Mouse (Mus musculus): ENCODE results near the gene Isg20l2. TPM values are rescaled to one million over a fixed set of nuclear protein-coding genes. Genes with fewer than 3 reads are reported as not detected.
A peak's percentile ranks its signal among the peaks of the same experiment; 100 is the strongest.

Gene Isg20l2
- polyA plus RNA-seq, 1 experiment from 2014 or later, result 22.5 TPM

GRCm38 (mm10) chr3:87909874-87910273, 20.2 kb upstream of the Isg20l2 start:
- Histone ChIP-seq H3K27me3 (replicated peaks; ENCODE audit: insufficient read depth, low read length) (no peaks in the 10 kb centered on the region), H3K4me1 (ENCODE audit: insufficient read depth, low read depth, low read length) (peaks cover 28% of the 10 kb centered on the region), H3K4me2 (replicated peaks; ENCODE audit: low read depth, low read length) (peak overlapping the region; percentile 53), H3K9me3 (ENCODE audit: low read length) (no peaks in the 10 kb centered on the region), H3K4me3 (ENCODE audit: low read depth, low read length) (peak overlapping the region; percentile 33; the same call in 1 of the 2 replicates), H3K9ac (replicated peaks; ENCODE audit: low read depth) (peak overlapping the region; percentile 23; the same call in 1 of the 2 replicates), H3K27ac (ENCODE audit: low read length) (peak overlapping the region; percentile 97), H3K36me3 (ENCODE audit: insufficient read depth, low read length) (peaks cover 5% of the 10 kb centered on the region; the same call in 1 of the 2 replicates)
- ATAC-seq, result no peak
- TF ChIP-seq CTCF (IDR thresholded peaks at IDR 0.05), result no peak
- TF ChIP-seq EP300 (IDR thresholded peaks at IDR 0.05), result no peak
- 10% methylated on average over 4 of the region's 4 CpGs for WGBS
- peak; percentile 73 for DNase-seq (ENCODE audit: low spot score)

GRCm38 (mm10) chr3:87910573-87911141, 19.5 kb upstream of the Isg20l2 start:
- H3K4me2 ChIP-seq (replicated peaks; ENCODE audit: low read depth, low read length), result peak overlapping the region; percentile 53
- TF ChIP-seq EP300 (IDR thresholded peaks at IDR 0.05), result peak; percentile 83
- TF ChIP-seq CTCF (IDR thresholded peaks at IDR 0.05), result no peak
- H3K36me3 ChIP-seq (ENCODE audit: insufficient read depth, low read length), result peaks cover 5% of the 10 kb centered on the region
- H3K27me3 ChIP-seq (replicated peaks; ENCODE audit: insufficient read depth, low read length), result no peaks in the 10 kb centered on the region
- DNase-seq (ENCODE audit: low spot score) (peak; percentile 95), ATAC-seq (peak; percentile 61)
- WGBS, result 11% methylated on average over 12 of the region's 12 CpGs
- H3K4me1 ChIP-seq (ENCODE audit: insufficient read depth, low read depth, low read length), result peaks cover 28% of the 10 kb centered on the region
- H3K27ac ChIP-seq (ENCODE audit: low read length), result peak overlapping the region; percentile 97
- H3K9ac ChIP-seq (replicated peaks; ENCODE audit: low read depth), result no peak overlapping the region; the same call in 1 of the 2 replicates
- peak overlapping the region; percentile 33 for H3K4me3 ChIP-seq (ENCODE audit: low read depth, low read length)
- no peaks in the 10 kb centered on the region for H3K9me3 ChIP-seq (ENCODE audit: low read length)

DNA sequence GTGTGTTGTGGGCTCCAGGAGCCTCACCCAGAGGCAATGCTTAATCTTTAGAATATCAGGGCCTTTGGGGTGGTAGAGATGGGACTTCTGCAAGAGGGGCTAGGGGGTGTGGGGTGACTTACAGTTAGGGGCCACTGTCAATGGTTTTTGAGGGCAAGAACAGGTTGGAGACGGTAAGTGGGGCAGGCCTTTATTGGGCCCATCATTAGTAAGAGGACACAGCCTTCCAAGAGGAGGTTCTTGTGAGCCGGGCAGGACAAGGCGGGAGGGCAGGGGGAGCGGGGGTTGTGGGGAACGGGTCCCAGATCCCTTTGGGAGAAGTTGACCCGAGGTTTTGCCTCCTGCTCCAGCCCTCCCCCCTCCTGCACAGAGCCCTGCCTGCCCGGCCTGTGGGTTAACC, 16.6 kb upstream of the Isg20l2 start:
- WGBS, result 83% methylated on average over 6 of the region's 7 CpGs

DNA sequence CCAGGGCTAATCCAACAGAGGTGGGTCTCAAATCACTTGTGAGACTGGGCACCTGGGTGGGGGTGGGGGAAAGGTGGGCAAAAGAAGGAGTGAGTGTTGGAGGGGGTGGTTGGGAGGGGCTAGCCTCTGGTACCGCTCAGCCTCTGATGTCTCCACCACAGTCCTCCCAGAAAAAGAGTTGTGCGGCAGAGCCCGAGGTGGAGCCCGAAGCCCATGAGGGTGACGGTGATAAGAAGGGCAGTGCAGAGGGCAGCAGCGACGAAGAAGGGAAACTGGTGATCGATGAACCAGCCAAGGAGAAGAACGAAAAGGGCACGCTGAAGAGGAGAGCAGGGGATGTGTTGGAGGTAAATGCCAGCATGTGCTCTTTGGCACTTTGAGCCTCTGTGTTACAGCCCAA, 16.2 kb upstream of the Isg20l2 start:
- Histone ChIP-seq H3K27me3 (replicated peaks; ENCODE audit: insufficient read depth, low read length) (no peaks in the 10 kb centered on the region), H3K4me1 (ENCODE audit: insufficient read depth, low read depth, low read length) (peaks cover 16% of the 10 kb centered on the region; the same call in 1 of the 2 replicates), H3K9ac (replicated peaks; ENCODE audit: low read depth) (no peak overlapping the region), H3K27ac (ENCODE audit: low read length) (no peak overlapping the region), H3K4me2 (replicated peaks; ENCODE audit: low read depth, low read length) (no peak overlapping the region), H3K36me3 (ENCODE audit: insufficient read depth, low read length) (peaks cover 16% of the 10 kb centered on the region), H3K9me3 (ENCODE audit: low read length) (no peaks in the 10 kb centered on the region), H3K4me3 (ENCODE audit: low read depth, low read length) (no peak overlapping the region)
- 94% methylated on average over 10 of the region's 10 CpGs for WGBS
- TF ChIP-seq CTCF (IDR thresholded peaks at IDR 0.05) (no peak), EP300 (IDR thresholded peaks at IDR 0.05) (no peak)
- no peak for ATAC-seq
- no peak for DNase-seq (ENCODE audit: low spot score)

More for the DNA sequence above, 16.6 kb upstream of the Isg20l2 start:
- H3K9me3 ChIP-seq (ENCODE audit: low read length), result no peaks in the 10 kb centered on the region
- H3K27ac ChIP-seq (ENCODE audit: low read length), result no peak overlapping the region
- TF ChIP-seq CTCF (IDR thresholded peaks at IDR 0.05) (no peak), EP300 (IDR thresholded peaks at IDR 0.05) (no peak)
- H3K36me3 ChIP-seq (ENCODE audit: insufficient read depth, low read length), result peaks cover 16% of the 10 kb centered on the region
- no peak overlapping the region for H3K4me3 ChIP-seq (ENCODE audit: low read depth, low read length)
- ATAC-seq (no peak), DNase-seq (ENCODE audit: low spot score) (no peak)
- H3K27me3 ChIP-seq (replicated peaks; ENCODE audit: insufficient read depth, low read length), result no peaks in the 10 kb centered on the region
- no peak overlapping the region for H3K9ac ChIP-seq (replicated peaks; ENCODE audit: low read depth)
- H3K4me1 ChIP-seq (ENCODE audit: insufficient read depth, low read depth, low read length), result peaks cover 19% of the 10 kb centered on the region; the same call in 1 of the 2 replicates
- H3K4me2 ChIP-seq (replicated peaks; ENCODE audit: low read depth, low read length), result no peak overlapping the region

DNA sequence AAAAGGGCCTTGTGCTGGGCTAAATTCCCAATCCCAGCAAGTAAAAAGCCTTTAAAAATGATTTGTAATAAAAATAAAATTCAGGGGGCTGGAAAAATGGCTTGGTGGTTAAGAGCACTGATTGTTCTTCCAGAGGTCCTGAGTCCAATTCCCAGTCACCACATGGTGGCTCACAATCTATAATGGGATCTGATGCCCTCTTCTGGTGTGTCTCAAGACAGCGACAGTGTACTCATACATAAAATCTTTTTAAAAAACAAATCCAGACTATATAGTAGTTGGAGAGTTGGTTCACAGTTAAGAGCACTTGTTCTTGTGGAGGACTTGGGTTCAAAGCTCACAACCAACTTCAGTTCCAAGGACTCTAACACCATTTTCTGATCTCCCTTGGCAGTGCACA, 13.1 kb upstream of the Isg20l2 start:
- WGBS, result 87% methylated on average over 1 of the region's 1 CpGs
- Histone ChIP-seq H3K4me1 (ENCODE audit: insufficient read depth, low read depth, low read length) (no peaks in the 10 kb centered on the region), H3K27me3 (replicated peaks; ENCODE audit: insufficient read depth, low read length) (no peaks in the 10 kb centered on the region), H3K36me3 (ENCODE audit: insufficient read depth, low read length) (peaks cover 16% of the 10 kb centered on the region), H3K4me3 (ENCODE audit: low read depth, low read length) (no peak overlapping the region), H3K27ac (ENCODE audit: low read length) (no peak overlapping the region), H3K9me3 (ENCODE audit: low read length) (no peaks in the 10 kb centered on the region), H3K9ac (replicated peaks; ENCODE audit: low read depth) (no peak overlapping the region), H3K4me2 (replicated peaks; ENCODE audit: low read depth, low read length) (no peak overlapping the region)
- TF ChIP-seq CTCF (IDR thresholded peaks at IDR 0.05), result peak; percentile 43
- TF ChIP-seq EP300 (IDR thresholded peaks at IDR 0.05), result no peak
- DNase-seq (ENCODE audit: low spot score) (no peak), ATAC-seq (no peak)

DNA sequence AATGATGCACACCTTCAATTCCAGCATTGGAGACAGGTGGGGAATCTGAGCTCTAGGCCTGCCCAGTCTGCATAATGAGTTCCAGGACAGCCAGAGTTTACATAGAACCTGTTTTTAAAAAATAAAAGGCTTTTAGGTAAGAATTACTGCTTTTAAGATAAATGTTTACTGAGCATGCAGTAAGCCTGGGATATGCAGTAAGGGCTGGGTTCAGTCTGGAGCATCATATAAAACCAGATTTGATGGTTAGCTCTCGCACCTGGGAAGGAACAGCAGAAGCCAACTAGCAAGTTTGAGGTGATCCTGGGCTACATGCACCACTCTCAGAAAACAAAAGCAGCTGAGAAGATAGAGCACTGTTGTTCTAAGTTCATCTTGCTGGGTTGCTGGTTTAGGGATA, 11.6 kb upstream of the Isg20l2 start:
- H3K27ac ChIP-seq (ENCODE audit: low read length), result no peak overlapping the region
- no peak overlapping the region; the same call in 1 of the 2 replicates for H3K4me2 ChIP-seq (replicated peaks; ENCODE audit: low read depth, low read length)
- no peak overlapping the region for H3K4me3 ChIP-seq (ENCODE audit: low read depth, low read length)
- H3K4me1 ChIP-seq (ENCODE audit: insufficient read depth, low read depth, low read length), result no peaks in the 10 kb centered on the region
- H3K9ac ChIP-seq (replicated peaks; ENCODE audit: low read depth), result no peak overlapping the region
- 96% methylated on average over 1 of the region's 1 CpGs for WGBS
- H3K9me3 ChIP-seq (ENCODE audit: low read length), result no peaks in the 10 kb centered on the region
- H3K36me3 ChIP-seq (ENCODE audit: insufficient read depth, low read length), result peaks cover 16% of the 10 kb centered on the region
- no peaks in the 10 kb centered on the region for H3K27me3 ChIP-seq (replicated peaks; ENCODE audit: insufficient read depth, low read length)
- peak; percentile 4 for DNase-seq (ENCODE audit: low spot score)
- no peak for TF ChIP-seq CTCF (IDR thresholded peaks at IDR 0.05)
- no peak for TF ChIP-seq EP300 (IDR thresholded peaks at IDR 0.05)
- no peak for ATAC-seq
